Mouse (Mus musculus) lung, postnatal 4 days (tissue): ENCODE results near the gene Pou2f1.

ENCODE experiments used
- DNase-seq, 2 experiments: peaks; one replicate each; pipeline ENCODE4 v3.0.0; 2021

The Pou2f1 gene

GRCm38 (mm10) chr1:165866630-165867280, 135.7 kb downstream of the Pou2f1 start:
- no peak for DNase-seq

- peak in 1 of 2 experiments; percentile 6 for DNase-seq
These were observed 137.3 kb downstream of the Pou2f1 start for GRCm38 (mm10) chr1:165864864-165865795.

- no peak for DNase-seq
These were observed 140.4 kb downstream of the Pou2f1 start for GRCm38 (mm10) chr1:165862059-165862458.

GRCm38 (mm10) chr1:165861235-165861609, 141.3 kb downstream of the Pou2f1 start:
- DNase-seq = peak in 1 of 2 experiments; percentile 3

GRCm38 (mm10) chr1:165860373-165861234, 141.9 kb downstream of the Pou2f1 start:
- peak in 1 of 2 experiments; percentile 9 for DNase-seq

DNA sequence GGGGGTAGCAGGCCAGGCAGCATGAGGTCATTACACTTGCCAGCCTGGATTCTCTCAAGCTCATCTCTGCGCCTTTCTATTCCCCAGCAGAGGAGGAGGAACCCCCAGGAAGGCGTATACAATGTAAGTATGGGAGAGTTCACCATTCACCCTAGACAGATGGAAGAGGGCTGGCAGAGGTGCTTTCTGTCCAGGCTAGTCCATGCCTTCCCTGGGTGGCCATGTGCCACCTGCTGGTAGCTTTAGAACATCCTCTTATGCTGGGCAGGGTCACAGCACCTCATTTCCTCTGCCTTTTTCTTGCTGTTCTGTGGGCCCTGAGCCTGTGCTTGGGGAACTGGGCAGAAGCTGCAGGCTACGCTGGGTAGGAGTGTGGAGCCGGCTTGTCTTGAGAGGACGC, 144.1 kb downstream of the Pou2f1 start:
- DNase-seq = no peak

DNA sequence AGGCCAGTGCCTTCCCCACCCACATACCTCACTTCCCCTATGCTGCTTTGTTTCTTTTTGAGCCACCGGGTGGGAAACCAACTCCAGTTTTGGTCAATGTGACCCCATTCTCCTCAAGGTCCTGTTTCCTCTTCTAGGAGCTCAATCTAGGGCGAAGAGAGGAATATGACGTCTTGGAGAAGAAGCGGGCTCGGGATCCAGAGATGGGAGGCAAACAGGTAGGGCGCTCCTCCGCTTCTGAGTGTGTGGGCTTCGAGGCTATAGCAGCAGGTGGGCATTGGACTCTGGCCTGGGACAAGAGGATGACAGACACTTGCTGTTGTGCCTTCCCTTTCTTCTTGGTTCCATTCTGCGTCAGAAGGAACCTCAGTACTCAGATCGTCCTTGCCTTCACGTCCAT, 145.2 kb downstream of the Pou2f1 start:
- DNase-seq = no peak

- DNase-seq = peak in 1 of 2 experiments; percentile 32
These were observed 146.5 kb downstream of the Pou2f1 start for GRCm38 (mm10) chr1:165855759-165856545.

- peak; percentile 67 to 76 for DNase-seq
These were observed 148.6 kb downstream of the Pou2f1 start for GRCm38 (mm10) chr1:165853729-165854420.

DNA sequence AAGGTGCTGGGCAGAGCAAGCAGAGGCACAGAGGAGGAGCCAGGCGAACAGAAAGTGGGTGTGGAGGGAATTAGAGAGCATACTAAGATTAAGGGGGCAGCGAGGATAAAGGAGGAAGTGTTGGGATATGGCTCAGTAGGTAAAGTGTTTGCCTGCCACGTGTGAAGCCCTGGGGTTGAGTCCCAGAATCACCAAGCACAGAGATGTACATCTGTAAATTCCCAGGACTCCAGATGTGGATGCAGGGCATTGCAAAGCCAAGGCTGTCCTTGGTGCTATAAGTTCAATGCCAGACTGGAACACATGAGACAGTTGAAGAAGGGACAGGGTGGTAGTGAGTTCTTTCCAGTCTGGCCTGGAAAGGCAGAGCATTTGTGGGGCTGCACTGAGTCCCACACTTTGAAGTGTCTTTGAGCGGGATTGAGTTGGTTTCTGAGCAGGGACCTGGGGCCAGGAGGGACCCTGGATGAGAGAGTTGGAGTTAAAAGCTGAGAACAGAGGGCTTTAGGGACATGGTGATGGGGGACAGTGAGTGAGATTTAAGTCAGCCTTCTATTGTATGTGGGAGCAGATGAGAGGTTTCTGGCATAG, 149.3 kb downstream of the Pou2f1 start:
- DNase-seq = peak in 1 of 2 experiments; percentile 6

GRCm38 (mm10) chr1:165852131-165852530, 150.3 kb downstream of the Pou2f1 start:
- DNase-seq = peak in 1 of 2 experiments; percentile 18

DNA sequence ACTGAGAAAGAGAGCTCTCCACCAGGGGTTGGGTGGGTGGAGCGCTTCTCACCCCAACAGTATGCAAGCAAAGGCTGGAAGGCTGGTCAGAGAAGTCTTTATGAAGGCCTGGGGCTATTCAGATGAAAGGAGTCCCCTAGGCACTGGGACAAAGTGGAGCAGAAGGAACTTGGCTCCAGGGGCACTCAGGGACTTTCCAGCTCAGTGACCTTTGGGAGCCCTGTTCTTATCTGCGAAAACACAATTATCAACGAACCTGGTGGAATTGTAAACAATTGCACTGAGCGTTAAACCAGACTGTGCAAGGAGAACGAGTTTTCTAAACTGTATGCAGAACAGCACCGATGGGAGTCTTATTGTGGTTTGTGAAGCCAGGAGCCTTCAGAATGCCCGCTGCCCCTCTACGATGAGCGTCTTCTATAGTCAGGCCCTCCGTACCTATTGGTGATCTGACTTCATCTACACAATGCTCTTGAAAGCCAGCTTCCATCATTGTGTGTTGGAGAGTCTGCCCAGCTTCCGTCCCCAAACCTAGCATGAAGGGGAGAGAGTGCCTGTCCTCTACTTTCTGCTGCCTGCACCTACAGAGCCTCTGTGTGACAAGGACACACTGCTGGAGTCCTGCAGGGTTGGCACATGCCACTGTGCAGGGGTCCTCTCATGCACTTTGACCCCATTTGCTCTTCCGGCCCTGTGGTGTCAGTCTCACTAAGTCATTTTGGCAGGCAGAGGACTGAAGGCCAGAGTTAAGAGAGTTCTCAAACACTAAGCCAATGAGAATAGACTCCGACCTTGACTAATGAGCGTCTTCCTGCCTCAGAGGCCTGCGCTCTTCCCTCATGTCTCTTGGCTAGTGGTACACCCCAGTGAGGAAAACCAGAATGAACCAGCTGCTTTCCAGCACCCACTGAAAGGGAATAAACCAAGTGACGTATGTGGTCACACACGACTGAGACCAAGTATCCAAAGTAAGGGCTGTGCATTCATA, 152.7 kb downstream of the Pou2f1 start:
- peak in 1 of 2 experiments; percentile 22 for DNase-seq

DNA sequence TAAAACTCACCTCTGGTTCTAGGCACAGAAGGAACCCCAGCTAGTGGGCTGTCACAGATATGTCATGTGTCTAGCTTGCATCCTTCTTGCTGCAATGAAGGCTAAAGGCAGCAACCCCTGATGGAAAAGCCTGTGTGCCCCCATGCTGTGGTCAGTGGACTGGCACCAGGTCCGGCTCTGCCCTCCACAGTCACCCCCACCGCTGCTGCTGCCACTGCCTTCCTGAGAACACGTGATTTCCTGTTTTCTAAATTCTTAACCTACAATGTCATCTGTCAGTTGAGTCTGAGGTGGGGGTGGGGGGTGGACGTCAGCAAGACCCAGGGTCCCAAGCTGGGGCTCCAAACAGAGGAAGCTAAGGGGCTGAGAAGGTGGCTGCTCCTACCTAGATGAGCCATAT, 153.6 kb downstream of the Pou2f1 start:
- DNase-seq = peak in 1 of 2 experiments; percentile 67

DNA sequence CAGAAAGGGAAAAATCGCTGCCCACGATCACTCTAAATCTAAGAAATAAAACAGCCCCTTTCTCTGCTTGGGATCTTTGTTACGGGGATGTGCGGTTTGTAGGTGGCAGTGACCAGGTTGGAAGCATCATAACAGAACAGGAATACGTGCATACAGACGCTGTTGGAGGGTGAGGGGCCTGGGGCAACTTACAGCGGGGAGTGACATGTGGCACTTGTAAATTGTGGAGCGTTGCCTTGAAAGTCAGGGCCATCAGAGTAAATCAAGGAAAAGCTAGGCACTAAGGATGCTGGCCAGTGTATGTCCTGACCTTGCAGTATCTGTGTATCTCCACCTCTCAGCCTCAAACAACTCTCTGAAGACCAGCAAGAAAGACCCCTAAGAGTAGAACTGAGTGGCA, 154.1 kb downstream of the Pou2f1 start:
- peak in 1 of 2 experiments; percentile 7 for DNase-seq

DNA sequence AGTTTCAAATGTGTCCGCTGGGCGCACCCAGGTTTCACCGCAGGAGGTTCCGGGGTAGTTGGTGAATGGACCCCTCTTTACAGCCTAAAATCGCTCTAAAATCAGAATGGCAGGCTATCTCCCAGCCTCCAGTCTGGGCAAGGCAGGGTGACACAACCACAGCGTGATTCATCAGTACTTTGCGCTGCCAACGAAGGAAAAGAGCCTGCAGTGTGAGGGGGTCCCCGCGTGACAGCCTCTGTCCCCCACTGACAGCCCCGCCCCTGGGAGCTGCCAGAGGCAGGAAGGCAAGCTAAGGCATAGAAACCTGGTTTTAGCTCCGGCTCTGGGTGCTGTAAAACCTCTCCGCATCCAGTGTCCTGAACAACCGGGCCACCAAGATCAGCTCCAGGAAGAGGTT, 157.1 kb downstream of the Pou2f1 start:
- DNase-seq = peak; percentile 45 to 46

DNA sequence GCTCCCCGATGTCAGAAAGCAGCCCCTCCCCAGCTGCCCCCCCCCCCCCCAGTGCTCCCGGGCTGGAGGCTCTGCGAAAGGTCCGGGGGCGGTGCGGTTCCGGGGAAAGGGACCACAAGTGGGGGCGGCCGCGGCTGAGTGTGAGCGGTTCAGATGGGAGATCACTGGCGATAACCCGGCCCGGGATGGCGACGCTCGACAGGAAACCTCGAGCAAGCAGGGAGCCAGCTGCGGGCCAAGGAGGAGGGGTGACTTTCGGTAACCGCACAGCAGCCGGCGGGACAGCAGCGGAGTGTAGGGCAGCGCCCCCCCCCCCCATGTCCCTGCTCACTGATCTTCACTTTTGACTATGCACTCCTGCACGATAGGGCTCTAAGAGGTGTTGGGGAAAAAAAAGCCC, 157.5 kb downstream of the Pou2f1 start:
- DNase-seq = peak; percentile 35 to 51

DNA sequence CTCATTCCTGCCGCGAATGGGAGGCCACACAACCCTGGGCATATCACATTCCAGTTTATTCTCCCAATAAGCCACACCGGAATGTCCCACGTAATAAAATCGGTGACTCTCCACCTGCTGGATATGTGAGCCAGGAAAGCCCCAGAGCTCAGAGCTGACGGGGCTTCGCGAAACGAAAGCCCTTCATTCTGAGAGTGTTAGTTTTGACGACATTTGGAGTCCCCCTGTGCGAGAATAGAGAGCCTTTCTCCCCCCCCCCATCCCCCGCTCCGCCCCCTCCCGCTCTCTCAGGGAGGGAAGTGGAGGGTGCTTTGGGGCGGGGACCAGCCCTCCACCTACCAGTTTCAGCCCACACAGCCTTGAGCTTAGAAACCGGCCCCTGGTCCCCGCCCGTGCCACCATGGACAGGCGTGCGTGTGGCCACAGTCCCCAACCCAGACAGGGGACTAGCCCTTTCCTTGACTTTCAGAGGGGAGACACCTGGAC, 158.0 kb downstream of the Pou2f1 start:
- DNase-seq = peak in 1 of 2 experiments; percentile 36

- DNase-seq = no peak
These were observed 158.9 kb downstream of the Pou2f1 start for GRCm38 (mm10) chr1:165843586-165843985.

DNA sequence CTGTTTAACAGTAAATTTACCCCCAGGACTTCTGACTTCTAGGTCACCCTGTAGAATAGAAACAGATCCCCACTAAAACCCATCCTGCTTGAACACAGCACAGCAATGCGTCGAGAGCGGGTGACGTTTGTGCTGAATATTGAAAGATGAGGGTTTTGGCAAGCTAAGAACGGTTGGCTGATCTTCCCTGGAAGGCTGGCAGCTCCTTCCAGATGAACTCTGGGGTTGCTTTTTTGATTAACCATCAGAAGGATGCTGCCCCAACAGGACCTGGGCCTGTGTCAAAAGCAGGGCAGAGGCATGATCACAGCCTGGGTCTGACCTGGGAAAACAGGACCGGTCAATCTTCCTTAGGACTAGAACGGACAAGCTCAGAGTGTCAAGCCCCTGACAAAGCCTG, 160.3 kb downstream of the Pou2f1 start:
- DNase-seq = no peak
